21 mouse cellular contexts compared by ENCODE assay signal in genomic region chr6:47341503-47341884, GRCm38 (mm10).
A peak's percentile ranks its signal among the peaks of the same experiment; 100 is the strongest.
DNase-seq lines count a peak whose midpoint lies in the region; ATAC-seq lines count a peak whose summit lies in the region.
"Had no signal": no experiment of that assay in that cellular context is flagged by ENCODE, and none has a peak within 500 bp of the region (broad histone marks: within the 10 kb centered on the region; RNA-seq: fewer than 3 reads in every experiment).

No protein-coding gene starts in this region.

- H3K4me2 ChIP-seq in liver, embryonic 16.5 days (ENCODE audit: low read depth, low read length), result no peak overlapping the region
- no peak overlapping the region for H3K4me2 ChIP-seq in liver, embryonic 11.5 days
- H3K4me2 ChIP-seq: limb, embryonic 15.5 days; lung, embryonic 14.5 days; midbrain, embryonic 13.5 days had no signal

- H3K36me3 ChIP-seq in liver, embryonic 16.5 days (ENCODE audit: control insufficient read depth, insufficient read depth), result no peaks in the 10 kb centered on the region
- no peaks in the 10 kb centered on the region for H3K36me3 ChIP-seq in liver, embryonic 11.5 days (ENCODE audit: control insufficient read depth, insufficient read depth, low read length)
- H3K36me3 ChIP-seq: embryonic facial prominence, embryonic 10.5 days; limb, embryonic 15.5 days; midbrain, embryonic 13.5 days had no signal

- H3K4me3 ChIP-seq in liver, embryonic 16.5 days (ENCODE audit: low read depth, low read length), result no peak overlapping the region
- H3K4me3 ChIP-seq in liver, embryonic 11.5 days (ENCODE audit: low read depth, low read length), result no peak overlapping the region
- H3K4me3 ChIP-seq: embryonic facial prominence, embryonic 10.5 days; erythroblast, embryonic 14.5 days; limb, embryonic 15.5 days; midbrain, embryonic 13.5 days had no signal

- no peaks in the 10 kb centered on the region for H3K9me3 ChIP-seq in liver, embryonic 16.5 days (replicated peaks; ENCODE audit: control insufficient read depth, low read length)
- H3K9me3 ChIP-seq in liver, embryonic 11.5 days (ENCODE audit: control insufficient read depth, low read length), result no peaks in the 10 kb centered on the region
- H3K9me3 ChIP-seq: embryonic facial prominence, embryonic 10.5 days; limb, embryonic 15.5 days; midbrain, embryonic 13.5 days had no signal

- H3K27ac ChIP-seq in liver, embryonic 16.5 days (ENCODE audit: low read length), result no peak overlapping the region
- H3K27ac ChIP-seq in liver, embryonic 11.5 days (ENCODE audit: low read depth, low read length), result no peak overlapping the region
- H3K27ac ChIP-seq: embryonic facial prominence, embryonic 10.5 days; limb, embryonic 15.5 days; midbrain, embryonic 13.5 days had no signal

- no peak overlapping the region for H3K9ac ChIP-seq in liver, embryonic 16.5 days (ENCODE audit: low read depth, low read length)
- no peak overlapping the region for H3K9ac ChIP-seq in liver, embryonic 11.5 days (ENCODE audit: low read depth, low read length)
- H3K9ac ChIP-seq: limb, embryonic 15.5 days; lung, embryonic 14.5 days; midbrain, embryonic 13.5 days had no signal

- no peaks in the 10 kb centered on the region for H3K27me3 ChIP-seq in liver, embryonic 16.5 days (ENCODE audit: control insufficient read depth, insufficient read depth, low read depth, low read length)
- H3K27me3 ChIP-seq in liver, embryonic 11.5 days (replicated peaks; ENCODE audit: control insufficient read depth, insufficient read depth, low read length), result no peaks in the 10 kb centered on the region
- H3K27me3 ChIP-seq: CH12.LX; limb, embryonic 15.5 days; midbrain, embryonic 13.5 days had no signal

- ATAC-seq in liver, embryonic 16.5 days (ENCODE audit: low read depth), result peak; percentile 19; the same call in 1 of the 2 replicates
- no peak for ATAC-seq in liver, embryonic 11.5 days (replicated peaks; ENCODE audit: low FRiP score)
- ATAC-seq: forebrain, embryonic 16.5 days; hindbrain, embryonic 16.5 days; midbrain, embryonic 13.5 days had no signal

- no peak for DNase-seq in liver, embryonic 11.5 days (ENCODE audit: low spot score)
- peak; percentile 74 to 84 for DNase-seq in kidney, adult 8-10 months
- peak; percentile 59 to 73 for DNase-seq in kidney, postnatal 25 days
- DNase-seq in right cerebral cortex, adult 18-20 months, result no peak
- DNase-seq in ovary, postnatal 10 days (ENCODE audit: low spot score), result no peak
- no peak for DNase-seq in cerebellum, adult 11 months
- DNase-seq: adrenal gland, adult 2 months; cerebellum, postnatal 14 days; heart, adult 18-20 months; heart, postnatal 4 days; layer of hippocampus, adult 9-11 months; lung, embryonic 14.5 days; right cerebral cortex, postnatal 4 days had no signal

- WGBS in liver, embryonic 16.5 days (ENCODE audit: insufficient replicate concordance), result 57% methylated on average over 6 of the region's 6 CpGs
- WGBS in liver, embryonic 11.5 days, result 70% methylated on average over 6 of the region's 6 CpGs

- H3K4me1 ChIP-seq in liver, embryonic 16.5 days (ENCODE audit: control insufficient read depth, low read depth, low read length), result no peaks in the 10 kb centered on the region
- H3K4me1 ChIP-seq in liver, embryonic 11.5 days (replicated peaks; ENCODE audit: control insufficient read depth, insufficient read depth, low read length), result peaks cover 8% of the 10 kb centered on the region
- H3K4me1 ChIP-seq: embryonic facial prominence, embryonic 10.5 days; limb, embryonic 15.5 days had no signal

Comparison
In these comparisons a context has a peak if more than half of its experiments do, and no peak if none do; other contexts are left out.
1. DNase-seq: peak in kidney, adult 8-10 months (2 of 2) and kidney, postnatal 25 days (2 of 2); none in liver, embryonic 11.5 days (single experiment), right cerebral cortex, adult 18-20 months (single experiment), ovary, postnatal 10 days (single experiment) and cerebellum, adult 11 months (single experiment).